Mouse (Mus musculus): ENCODE results near the gene Hspb2.

The Hspb2 gene

DNA sequence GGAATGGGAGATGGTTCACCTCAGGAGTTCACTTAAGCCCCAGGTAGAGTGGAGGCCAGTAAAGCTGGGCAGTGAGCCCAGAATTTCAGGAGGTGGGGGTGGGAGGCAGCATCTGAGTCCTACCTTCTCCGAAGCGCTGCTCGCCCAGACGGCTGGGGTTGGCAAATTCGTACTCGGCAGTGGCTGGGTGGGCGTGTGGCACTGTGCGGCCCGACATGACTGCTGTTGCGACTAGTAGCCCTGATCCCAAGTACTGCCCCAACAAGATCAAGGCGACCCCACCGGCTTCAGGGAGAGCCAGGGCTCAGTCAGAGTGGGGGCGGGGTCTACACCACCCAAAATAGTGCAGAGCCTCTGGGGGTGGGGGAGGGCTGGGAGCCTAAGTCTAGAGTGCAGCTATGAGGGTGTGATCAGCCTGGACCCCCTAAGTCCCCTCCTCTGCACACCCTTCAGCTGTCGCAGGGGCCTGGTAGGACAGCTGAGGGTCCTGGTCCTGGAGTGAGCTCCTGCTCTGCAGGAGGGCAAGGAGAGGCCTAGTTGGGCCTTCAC lies at the start of gene Hspb2:
Hspb2 (minus strand) TSS at position 301 of the 549 bp plus-strand sequence.
- peak in 1 of 2 experiments; percentile 68 for DNase-seq (ENCODE audit: low spot score in 2 of 2)

GRCm38 (mm10) chr9:50800985-50801384 lies 48.8 kb upstream of the Hspb2 start:
- DNase-seq (ENCODE audit: low spot score in 2 of 2): peak in 1 of 2 experiments; percentile 6

DNA sequence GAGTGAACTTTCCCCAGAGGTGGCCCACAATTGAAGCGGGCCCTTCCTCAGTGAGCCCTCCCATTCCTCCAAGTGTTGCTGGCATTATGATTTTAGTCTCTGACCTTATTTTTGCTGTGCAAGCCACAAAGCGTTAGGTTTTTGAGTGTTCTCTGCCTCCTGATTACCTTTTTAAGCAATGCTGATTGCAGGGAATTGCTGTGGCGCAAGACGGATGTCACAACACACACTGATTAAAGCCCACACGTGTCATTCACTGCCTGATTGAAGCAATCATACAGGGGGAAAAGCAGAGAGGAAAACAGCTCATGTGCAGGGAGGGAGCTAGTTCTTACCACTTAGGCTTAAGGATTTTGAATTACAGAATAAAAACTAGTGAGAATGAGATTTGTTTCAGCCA lies 46.2 kb upstream of the Hspb2 start:
- DNase-seq (ENCODE audit: low spot score in 2 of 2): no peak

DNA sequence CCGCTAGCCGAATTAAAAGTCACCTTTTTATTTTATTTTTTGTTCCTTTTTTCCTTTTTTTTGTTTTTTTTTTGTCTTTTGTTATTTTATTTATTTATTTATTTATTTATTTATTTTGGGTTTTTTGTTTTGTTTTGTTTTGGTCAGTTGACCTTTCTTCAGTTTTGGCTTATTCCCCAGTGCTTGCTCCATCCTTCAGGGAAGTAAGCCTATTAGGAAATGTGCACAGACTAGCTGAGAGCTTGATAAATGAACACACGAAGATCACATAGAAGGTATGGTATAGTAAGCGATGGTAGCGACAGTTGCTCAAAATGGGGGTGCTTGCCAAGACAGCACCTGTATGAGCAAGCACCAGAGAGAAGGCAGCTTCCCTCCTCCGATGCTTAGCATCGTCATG lies 45.5 kb upstream of the Hspb2 start:
- DNase-seq (ENCODE audit: low spot score in 2 of 2): no peak

DNA sequence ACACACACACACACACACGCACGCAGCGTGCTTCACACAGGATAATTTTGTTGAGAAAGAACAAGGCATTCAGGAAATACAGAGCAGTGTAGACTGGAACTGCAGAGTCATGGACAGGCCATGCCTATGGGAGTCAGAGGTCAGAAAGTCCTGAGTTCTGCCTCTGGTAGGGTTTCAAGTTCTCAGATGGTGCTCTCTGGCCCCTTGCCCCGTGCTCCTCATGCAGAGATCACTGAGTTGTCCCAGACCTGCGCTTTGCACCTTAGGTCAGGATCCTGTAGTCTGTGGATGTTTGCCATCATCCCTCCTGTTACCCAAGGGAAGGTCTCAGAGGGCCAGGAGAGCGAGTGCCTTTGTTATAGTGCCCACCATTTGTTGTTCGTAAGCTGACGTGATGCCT lies 44.6 kb upstream of the Hspb2 start:
- DNase-seq (ENCODE audit: low spot score in 2 of 2): no peak

GRCm38 (mm10) chr9:50795266-50795665 lies 43.1 kb upstream of the Hspb2 start:
- no peak for DNase-seq (ENCODE audit: low spot score in 2 of 2)

DNA sequence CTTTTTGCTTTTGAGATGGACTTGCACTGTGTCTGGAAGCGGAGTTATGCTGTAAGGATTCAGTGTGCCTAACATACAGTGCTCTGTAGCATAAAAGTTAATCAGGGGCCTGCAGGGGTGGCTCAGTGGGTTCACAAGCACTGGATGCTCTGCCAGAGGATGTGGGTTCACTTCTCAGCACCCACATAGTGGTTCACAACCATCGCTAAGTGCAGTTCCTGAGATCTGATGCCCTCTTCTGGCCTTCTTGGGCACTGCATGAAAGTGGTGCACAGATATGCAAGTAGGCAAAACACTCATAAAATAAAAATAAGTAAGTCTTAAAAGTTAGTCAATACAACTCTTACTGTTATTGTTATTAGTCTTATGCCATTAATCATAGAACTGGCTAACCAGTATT lies 30.0 kb upstream of the Hspb2 start:
- no peak for DNase-seq (ENCODE audit: low spot score in 2 of 2)

DNA sequence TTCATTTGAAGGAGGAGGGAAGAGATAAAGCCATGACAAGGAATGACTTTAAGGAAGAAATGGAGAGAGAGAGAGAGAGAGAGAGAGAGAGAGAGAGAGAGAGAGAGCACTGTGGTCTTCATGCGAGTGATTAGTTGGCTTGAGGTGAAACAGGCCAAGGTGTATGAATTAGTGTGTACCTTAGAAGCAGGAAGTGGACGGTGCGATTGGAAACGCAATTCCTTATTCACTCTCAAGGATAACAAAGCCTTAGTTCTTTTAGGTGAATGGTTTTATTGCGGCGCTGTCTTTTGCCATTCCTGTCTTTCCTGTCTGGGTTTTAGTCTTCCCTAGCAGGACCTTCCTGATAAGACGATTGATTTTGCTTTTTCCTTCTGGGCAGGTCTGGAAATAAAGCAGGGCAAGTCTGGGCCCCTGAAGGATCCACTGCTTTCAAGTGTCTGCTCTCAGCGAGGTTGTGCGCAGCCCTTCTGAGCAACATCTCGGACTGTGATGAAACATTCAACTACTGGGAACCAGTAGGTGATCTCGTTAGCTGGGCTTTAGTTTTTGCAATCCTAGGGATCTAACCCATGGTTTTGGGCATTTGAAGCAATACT lies 24.1 kb upstream of the Hspb2 start:
- DNase-seq (ENCODE audit: low spot score in 2 of 2): no peak

GRCm38 (mm10) chr9:50775662-50776126 lies 23.5 kb upstream of the Hspb2 start:
- no peak for DNase-seq (ENCODE audit: low spot score in 2 of 2)

DNA sequence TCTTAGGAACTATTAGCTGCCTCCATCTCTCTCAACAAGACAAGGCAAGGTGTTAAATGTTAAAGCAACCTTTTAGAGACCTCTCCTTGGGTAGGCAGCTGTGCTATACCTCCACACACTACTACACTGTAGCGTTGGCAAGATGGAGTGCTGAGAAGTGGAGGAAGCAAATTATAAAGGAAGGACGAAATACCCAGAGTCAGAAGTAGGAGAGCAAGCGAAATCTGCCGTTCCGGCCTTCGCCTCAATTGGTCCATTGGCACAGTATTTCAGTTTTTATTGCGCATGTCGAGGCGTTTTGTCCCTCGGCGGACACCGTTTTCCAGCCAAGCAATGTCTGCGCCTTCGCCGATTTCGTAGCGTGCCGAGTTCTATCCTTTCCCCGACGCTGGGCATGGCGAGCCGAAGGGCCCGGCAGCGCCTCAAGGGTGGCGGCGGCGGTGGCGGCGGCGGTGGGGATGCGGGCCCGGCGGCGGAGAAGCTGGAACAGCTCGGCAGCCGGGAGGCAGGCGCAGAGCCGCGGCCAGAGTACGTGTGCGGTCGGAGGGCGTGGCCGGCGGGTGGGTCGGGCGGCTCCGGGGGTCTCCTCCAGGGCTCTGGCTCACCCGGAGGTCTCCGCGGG lies 22.9 kb upstream of the Hspb2 start, which contains the start of the genes Alg9 and 1110032A03Rik:
Alg9 (plus strand) TSS at position 29 of the 622 bp plus-strand sequence.
1110032A03Rik (minus strand) TSS at position 530 of the 622 bp plus-strand sequence.
- DNase-seq (ENCODE audit: low spot score in 2 of 2): peak; percentile 70 to 87

DNA sequence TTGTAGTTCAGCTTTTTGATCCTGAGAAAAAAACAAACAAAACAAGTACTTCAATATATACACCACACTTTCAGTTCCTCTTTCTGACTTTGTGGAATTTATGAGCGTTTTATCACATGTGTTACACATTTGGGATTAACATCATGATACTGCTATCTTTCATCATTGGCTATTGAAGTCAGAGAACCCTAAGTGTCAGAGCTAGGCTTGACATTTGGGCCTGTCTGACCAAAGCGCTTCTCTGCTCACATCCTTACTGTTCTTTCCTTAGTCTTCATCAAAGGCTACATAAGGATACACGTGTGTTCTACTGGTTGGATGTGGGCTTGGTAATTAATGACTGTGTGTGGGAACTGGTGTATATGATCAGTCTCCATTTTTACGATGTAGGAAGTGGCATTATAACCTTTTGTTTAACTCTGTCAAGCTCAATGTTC lies 21.9 kb upstream of the Hspb2 start:
- DNase-seq (ENCODE audit: low spot score in 2 of 2): no peak

DNA sequence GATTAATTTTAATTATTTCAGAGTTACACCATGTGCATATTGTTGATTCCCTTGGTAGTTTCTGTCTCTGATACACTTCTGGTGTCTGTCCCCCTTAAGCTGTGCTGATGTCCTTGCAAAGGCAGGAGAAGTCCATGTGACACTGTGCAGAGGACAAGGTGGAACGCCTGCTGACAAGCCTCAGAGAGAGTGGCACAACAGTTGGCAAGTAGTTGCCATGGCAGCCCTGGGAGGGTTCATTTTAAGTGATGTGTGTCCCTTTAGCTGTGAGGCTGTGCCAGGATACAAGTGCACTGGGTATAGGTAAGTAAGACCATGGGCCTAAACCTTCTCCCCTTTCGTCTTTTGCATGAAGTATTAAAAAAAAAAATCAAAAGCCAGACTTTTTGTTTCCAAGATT lies 17.9 kb upstream of the Hspb2 start:
- no peak for DNase-seq (ENCODE audit: low spot score in 2 of 2)

GRCm38 (mm10) chr9:50768107-50769002 lies 16.2 kb upstream of the Hspb2 start, which contains the start of gene Fdxacb1:
Gene Fdxacb1 (plus strand): TSS chr9:50768236.
- DNase-seq (ENCODE audit: low spot score in 2 of 2): peak; percentile 98 to 99

GRCm38 (mm10) chr9:50767531-50768106 lies 15.5 kb upstream of the Hspb2 start:
- no peak for DNase-seq (ENCODE audit: low spot score in 2 of 2)

DNA sequence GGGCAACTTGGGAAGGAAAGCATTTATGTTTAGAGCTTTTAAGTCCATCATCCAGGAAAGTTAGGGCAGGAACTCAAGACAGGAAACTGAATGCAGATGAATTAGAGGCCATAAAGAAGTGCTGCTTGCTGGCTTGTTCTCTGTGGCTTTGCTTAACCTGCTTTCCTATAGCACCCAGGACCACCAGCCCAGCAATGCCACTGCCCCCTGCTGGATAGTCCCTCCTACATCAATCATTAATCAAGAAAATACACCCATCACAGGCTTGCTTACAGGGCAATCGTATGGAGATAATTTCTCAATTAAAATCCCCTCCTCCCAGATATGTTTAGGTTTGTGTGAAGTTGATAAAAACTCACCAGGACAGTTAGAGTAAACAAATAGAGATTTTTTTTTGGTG lies 11.2 kb upstream of the Hspb2 start:
- DNase-seq (ENCODE audit: low spot score in 2 of 2): no peak

DNA sequence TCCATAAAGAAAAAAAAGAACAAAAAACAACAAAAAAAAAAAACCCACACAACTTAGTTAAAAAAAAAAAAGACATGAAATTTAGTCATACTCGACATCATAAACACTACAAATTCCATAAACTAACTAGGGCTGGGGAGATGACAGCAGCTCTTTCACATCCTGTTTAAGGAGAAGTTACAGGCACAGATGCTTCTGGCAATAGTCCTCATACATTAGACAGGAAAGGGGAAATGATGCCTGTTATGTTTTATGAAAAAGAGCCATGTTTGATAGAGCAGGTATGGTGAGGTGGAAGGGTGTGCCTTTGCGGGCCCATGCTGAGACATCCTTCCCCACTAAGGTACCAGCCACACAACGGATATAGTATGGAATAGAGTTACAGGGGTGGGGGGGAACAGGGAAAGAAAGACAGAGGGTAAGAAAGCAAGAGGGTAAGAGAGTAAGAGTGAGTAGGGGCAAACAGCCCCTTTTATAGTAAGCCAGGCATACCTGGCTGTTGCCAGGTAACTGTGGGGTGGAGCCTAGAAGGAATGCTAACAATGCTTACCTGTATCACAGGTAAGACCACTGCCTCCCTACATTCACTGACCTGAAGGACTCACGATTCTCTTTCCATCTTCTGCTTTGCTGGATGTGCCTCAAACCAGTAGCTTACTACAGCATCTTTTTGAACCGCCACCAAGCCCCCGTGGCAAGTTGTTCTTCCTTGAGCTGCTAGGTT lies 9.5 kb upstream of the Hspb2 start:
- DNase-seq (ENCODE audit: low spot score in 2 of 2): no peak

GRCm38 (mm10) chr9:50756711-50757110 lies 4.6 kb upstream of the Hspb2 start:
- DNase-seq (ENCODE audit: low spot score in 2 of 2): no peak

- DNase-seq (ENCODE audit: low spot score in 2 of 2): peak in 1 of 2 experiments; percentile 52
These were observed 1.8 kb upstream of the Hspb2 start for GRCm38 (mm10) chr9:50753947-50754346.

GRCm38 (mm10) chr9:50752784-50753615 lies 846 bp upstream of the Hspb2 start:
- peak; percentile 94 for DNase-seq (ENCODE audit: low spot score in 2 of 2)

DNA sequence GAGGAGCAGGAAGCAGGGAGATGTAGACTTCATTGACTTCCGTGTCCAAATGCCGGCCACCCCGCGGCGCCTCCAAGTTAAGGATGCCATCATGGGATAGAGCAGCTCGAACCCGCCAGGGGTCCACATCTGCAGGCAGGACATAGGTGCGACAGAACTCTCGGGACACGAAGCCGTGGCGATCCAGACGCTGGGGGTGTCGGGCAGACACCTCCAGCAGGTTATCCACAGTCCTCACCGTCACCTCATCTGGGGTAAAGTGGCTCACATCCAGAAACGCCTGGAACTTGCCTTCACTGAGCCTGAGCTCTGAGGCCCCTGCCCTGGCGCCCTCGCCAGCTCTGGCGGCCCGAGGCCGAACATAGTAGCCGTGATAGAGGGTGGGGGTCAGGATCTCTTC lies 831 bp downstream of the Hspb2 start, which contains the start of gene Cryab:
Cryab (plus strand) TSS at position 3 of the 400 bp plus-strand sequence.
- DNase-seq (ENCODE audit: low spot score in 2 of 2): no peak
